Mouse (Mus musculus): ENCODE results near the gene Vrk3. TPM values are rescaled to one million over a fixed set of nuclear protein-coding genes. Genes with fewer than 3 reads are reported as not detected.
A peak's percentile ranks its signal among the peaks of the same experiment; 100 is the strongest.
"Not testable (repeated sequence)": the region's sequence is repeated elsewhere in the genome, so short reads cannot be mapped to it uniquely, and the experiment has no call there.

Gene Vrk3
- total RNA-seq, 2 experiments from 2014 or later, result 27.0 to 30.6 TPM

DNA sequence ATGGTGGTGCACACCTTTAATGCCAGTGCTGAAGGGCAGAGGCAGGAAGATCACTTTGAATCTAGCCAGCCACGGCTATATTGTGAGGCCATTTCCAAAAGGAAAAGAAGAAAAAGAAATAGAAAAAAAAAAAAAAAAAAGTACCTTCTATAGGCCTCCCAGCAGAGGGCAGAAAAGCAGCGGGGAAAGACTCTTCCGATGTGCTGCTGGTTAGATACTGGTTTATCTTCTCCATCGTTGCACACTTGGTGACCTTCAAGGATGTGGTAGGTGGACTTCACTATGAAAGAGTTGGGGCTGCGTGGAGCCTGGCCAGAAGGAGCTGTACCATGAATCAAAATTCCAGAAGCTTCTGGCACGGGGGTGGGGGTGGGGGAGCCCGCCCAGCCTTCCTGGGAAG is 23.9 kb upstream of the Vrk3 start:
- peak; percentile 63 for TF ChIP-seq CTCF (IDR thresholded peaks at IDR 0.05)
- no peak for DNase-seq (ENCODE audit: extremely low spot score in 1 of 2, low spot score in 2 of 2)
- Histone ChIP-seq H3K4me3 (no peak overlapping the region), H3K27ac (no peak overlapping the region)
- intact Hi-C loops (cut with DNase I), result loop anchor here (1.0 kb wide), 1 partner anchor 101 kb away; no protein-coding TSS in a partner anchor

DNA sequence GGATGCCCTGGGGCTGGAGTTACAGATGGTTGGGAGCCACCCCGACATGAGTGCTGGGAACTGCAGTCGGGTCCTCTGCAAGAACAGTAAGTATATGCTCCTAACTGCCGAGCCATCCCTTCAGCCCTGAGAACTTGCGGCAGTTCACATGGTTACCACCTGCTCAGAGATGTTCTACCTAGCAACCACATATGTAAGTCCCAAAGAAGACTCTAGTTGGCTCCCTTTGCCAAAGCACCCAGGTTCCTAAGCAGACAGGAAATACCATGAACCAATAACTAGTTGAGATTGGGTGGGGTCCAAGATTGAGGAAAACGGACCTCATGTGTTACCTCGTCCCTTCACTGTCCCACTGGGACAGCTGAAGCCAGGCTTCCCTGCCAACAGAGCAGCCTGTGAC is 21.9 kb upstream of the Vrk3 start:
- no peak overlapping the region for H3K27ac ChIP-seq
- intact Hi-C loops (cut with DNase I), result no loop called here
- no peak for TF ChIP-seq CTCF (IDR thresholded peaks at IDR 0.05)
- DNase-seq (ENCODE audit: extremely low spot score in 1 of 2, low spot score in 2 of 2), result no peak
- H3K4me3 ChIP-seq, result no peak overlapping the region

DNA sequence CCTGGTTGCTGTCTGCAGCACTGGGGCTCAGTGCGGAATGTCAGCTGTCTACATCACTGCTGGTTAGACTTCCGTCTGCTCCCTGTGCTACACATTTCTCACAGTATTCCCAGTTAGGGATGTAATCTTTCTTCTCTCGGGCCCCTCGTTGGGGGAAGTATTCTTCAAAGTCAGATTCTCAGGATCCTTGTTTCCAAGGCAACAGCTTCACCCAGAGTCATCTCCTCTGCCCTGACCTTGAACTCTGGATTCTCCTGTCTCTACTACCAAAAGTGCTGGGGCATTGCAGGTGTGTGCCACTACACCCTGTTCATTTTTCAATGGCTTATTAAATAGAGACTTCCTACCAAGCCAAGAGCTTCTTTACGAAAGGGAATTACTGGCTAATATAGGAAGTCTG is 21.1 kb upstream of the Vrk3 start:
- intact Hi-C loops (cut with DNase I), result no loop called here
- DNase-seq (ENCODE audit: extremely low spot score in 1 of 2, low spot score in 2 of 2), result no peak
- TF ChIP-seq CTCF (IDR thresholded peaks at IDR 0.05), result no peak
- Histone ChIP-seq H3K4me3 (no peak overlapping the region), H3K27ac (no peak overlapping the region)

DNA sequence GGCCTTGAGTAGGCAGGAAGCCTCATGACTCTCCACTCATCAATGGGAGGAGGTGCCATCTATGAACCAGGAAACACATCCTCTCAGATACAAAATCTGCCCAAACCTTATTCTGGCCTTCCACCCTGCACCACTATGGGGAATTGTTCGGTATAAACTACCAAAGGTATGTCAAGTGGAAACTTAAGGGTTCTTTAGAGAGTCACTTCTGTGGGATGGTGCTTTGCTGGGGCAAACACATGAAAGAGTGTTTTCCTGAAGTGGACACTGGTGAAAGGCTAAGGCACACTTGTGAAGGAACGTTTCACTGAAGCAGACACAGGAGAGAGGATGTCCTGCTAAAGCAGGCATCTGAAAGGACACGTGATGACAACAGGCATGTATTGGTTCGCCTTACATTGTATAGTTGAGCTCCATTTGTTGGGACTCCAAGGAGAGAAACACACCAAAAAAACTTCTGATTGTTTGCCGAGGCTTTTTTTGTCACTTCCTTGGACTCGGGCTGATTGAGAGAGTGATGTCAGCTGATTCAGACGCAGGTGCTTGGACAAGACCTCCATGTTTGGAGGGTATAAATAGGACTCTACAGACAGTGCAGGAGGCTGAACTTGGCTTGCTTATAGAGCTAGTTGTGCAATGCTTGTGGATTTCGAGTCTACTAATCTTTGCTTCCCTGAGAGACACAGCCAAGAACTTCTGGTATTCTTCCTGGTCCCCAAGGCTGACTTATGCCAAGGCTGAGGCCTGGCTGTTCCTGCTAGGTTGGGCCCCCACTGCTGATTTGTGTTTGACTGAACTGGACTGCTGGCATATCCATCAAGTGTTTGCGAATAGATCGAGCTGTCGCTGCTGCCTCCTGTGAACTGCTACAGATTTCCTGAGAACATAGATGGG is 19.9 kb upstream of the Vrk3 start:
- no peak for DNase-seq (ENCODE audit: extremely low spot score in 1 of 2, low spot score in 2 of 2)
- no peak for TF ChIP-seq CTCF (IDR thresholded peaks at IDR 0.05)
- intact Hi-C loops (cut with DNase I), result no loop called here
- Histone ChIP-seq H3K4me3 (no peak overlapping the region), H3K27ac (no peak overlapping the region)

DNA sequence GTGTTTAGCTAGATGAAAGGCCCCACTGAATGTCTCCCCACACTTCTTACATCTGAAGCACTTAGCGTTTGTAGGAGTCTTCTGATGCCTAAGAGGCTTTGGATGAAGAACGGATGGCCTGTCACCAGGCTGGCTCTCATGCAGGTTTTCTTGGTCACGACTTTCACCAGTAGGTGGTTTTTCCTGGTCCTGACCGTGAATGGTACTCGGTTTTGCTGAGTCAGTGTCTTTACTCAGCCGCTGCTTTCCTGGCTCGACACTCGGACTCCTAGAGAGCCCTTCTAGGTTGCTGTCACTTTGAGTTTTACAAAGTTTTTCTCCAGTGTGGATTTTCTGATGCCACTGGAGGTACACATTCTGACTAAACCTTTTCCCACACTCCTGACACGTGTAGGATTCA is 14.5 kb upstream of the Vrk3 start:
- DNase-seq (ENCODE audit: extremely low spot score in 1 of 2, low spot score in 2 of 2), result no peak
- no peak for TF ChIP-seq CTCF (IDR thresholded peaks at IDR 0.05)
- H3K27ac ChIP-seq, result no peak overlapping the region
- no peak overlapping the region for H3K4me3 ChIP-seq
- intact Hi-C loops (cut with DNase I), result no loop called here

DNA sequence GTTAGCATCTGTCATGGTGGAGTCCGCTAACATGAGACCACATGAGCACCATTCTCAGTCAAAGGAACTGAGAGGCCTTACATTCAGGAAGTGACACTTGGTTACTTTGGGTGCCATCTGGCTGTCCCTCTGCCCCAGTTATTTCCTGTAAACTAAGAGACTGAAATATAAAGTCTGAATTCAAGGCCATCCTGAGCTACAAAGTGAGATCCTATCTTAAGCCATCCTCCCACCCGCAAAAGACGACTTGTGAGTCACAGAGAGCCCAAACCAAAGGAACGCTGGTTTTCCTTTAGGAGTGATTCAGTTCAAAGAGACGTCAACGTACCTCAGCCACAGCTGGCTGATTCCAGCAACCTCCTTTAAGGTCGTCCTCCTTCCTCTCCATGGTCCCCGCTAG is 6.9 kb upstream of the Vrk3 start:
- H3K27ac ChIP-seq, result no peak overlapping the region
- no peak overlapping the region for H3K4me3 ChIP-seq
- no peak for DNase-seq (ENCODE audit: extremely low spot score in 1 of 2, low spot score in 2 of 2)
- intact Hi-C loops (cut with DNase I), result no loop called here
- TF ChIP-seq CTCF (IDR thresholded peaks at IDR 0.05), result no peak

DNA sequence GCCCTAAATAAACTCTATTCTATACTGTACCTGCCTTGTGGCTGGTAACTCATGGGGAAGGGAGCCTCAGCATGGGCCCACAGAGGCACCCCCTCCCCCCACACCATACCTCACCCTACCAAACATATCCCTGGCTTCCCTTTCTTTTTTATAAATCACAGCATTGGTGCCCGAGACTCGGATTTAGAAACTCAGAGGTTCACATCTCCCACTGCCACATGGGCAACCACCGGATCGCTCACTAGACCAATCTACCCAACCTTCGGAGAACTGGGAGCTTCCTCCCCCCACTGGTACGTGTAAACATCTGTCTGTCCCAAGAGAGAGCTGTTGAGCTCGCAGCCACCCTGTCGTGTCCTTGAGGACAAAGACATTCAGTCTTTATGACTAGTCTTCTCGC is 3.9 kb upstream of the Vrk3 start:
- Histone ChIP-seq H3K27ac (no peak overlapping the region), H3K4me3 (no peak overlapping the region)
- intact Hi-C loops (cut with DNase I), result no loop called here
- no peak for TF ChIP-seq CTCF (IDR thresholded peaks at IDR 0.05)
- DNase-seq (ENCODE audit: extremely low spot score in 1 of 2, low spot score in 2 of 2), result no peak

DNA sequence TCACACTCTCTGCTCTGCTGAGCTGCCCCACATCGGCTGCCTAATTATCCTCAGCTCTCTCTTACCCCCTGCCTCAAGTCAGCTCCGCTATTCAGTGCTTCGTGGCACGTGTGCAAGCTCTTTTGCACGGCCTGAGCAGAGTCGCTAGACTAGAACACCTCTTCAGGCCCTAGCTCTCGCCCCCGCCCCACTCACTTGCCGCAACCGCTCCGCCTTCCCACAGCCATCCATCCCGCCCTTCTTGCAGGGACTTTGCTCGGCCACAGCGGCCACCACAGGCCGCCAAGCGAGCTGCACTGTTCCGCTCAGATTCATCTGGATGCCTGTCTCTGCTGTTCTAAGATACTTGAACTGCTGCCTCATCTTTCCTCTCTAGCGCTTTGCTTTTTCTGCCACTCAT is 3.1 kb upstream of the Vrk3 start:
- DNase-seq (ENCODE audit: extremely low spot score in 1 of 2, low spot score in 2 of 2), result peak; percentile 78
- TF ChIP-seq CTCF (IDR thresholded peaks at IDR 0.05), result peak; percentile 78
- intact Hi-C loops (cut with DNase I), result no loop called here

DNA sequence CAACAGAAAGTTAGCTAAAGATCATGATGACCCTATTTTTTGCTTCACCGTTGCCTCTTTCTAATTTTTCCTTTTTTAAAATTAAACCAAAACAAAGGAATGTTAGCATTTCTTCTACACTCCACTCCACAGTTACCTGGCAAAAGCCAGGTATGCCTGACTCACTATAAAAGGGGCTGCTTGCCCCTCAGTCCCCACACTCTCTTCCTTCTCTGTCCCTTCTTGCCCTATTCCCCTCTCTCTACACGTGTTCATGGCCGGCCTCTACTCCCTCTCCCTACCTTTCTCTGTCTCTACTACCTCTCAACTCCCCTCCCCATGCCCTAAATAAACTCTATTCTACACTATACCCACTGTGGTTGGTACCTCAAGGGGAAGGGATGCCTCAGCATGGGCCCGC is 1.1 kb upstream of the Vrk3 start:
- TF ChIP-seq CTCF (IDR thresholded peaks at IDR 0.05), result no peak
- no peak overlapping the region for H3K27ac ChIP-seq
- no peak overlapping the region for H3K4me3 ChIP-seq
- intact Hi-C loops (cut with DNase I), result no loop called here
- no peak for DNase-seq (ENCODE audit: extremely low spot score in 1 of 2, low spot score in 2 of 2)

More for the DNA sequence above, 3.1 kb upstream of the Vrk3 start:
- H3K4me3 ChIP-seq, result peak overlapping the region; percentile 47
- peak overlapping the region; percentile 34; the same call in 1 of the 2 replicates for H3K27ac ChIP-seq

DNA sequence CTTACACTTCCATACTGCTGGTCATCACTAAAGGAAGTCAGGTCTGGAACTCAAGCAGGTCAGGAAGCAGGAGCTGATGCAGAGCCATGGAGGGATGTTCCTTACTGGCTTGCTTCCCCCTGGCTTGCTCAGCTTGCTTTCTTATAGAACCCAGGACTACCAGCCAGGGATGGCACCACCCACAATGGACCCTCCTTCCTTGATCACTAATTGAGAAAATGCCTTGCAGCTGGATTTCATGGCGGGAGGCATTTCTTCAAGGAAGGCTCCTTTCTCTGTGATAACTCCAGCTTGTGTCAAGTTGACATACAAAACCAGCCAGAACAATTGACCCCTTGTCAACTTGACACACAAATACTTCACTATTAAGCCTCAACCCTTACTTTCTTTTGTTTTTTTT is 2.7 kb downstream of the Vrk3 start, which contains the start of gene Zfp473:
Zfp473 (minus strand) TSS at position 101 of the 400 bp plus-strand sequence.
- not testable (repeated sequence) for H3K4me3 ChIP-seq

DNA sequence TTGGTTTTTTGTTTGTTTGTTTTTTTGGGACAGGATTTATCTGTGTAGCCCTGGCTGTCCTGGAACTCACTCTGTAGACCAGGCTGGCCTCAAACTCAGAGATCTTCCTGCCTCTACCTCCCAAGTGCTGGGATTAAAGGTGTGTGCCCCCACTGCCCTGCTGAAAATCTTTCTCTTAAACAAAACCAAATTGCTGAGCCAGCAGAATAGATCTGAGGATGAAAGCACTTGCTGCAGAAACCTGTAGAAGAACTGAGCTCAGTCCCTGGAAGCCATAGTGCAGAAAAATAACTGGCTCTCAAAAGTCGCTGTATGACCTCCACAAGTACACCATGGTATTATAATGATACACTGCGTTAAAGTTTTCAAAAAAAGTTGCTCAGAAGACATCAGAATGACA is 9.0 kb downstream of the Vrk3 start:
- H3K27ac ChIP-seq, result no peak overlapping the region
- H3K4me3 ChIP-seq, result no peak overlapping the region
- no peak for DNase-seq (ENCODE audit: extremely low spot score in 1 of 2, low spot score in 2 of 2)
- intact Hi-C loops (cut with DNase I), result no loop called here
- no peak for TF ChIP-seq CTCF (IDR thresholded peaks at IDR 0.05)

More for the DNA sequence above, 2.7 kb downstream of the Vrk3 start, which contains the start of gene Zfp473:
- DNase-seq (ENCODE audit: extremely low spot score in 1 of 2, low spot score in 2 of 2); H3K27ac ChIP-seq; intact Hi-C loops (cut with DNase I): not testable (repeated sequence)

DNA sequence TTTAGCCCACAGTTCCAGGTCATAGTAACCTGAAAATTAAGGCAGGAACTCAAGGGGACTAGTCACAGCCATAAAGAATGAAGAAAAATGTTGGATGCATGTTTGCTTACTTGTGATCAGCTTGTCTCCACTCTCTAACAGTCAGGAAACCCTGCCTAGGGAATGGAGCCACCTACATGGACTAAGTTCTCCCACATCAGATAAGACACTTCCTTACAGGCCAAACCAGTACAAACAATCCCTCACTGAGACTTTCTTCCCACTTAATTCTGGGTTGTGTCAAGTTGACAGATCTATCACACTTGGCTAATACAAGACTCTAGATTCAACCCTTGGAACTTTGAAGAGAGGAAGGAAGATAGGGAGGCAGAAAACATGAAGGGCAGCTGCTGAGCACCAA is 12.2 kb downstream of the Vrk3 start:
- TF ChIP-seq CTCF (IDR thresholded peaks at IDR 0.05), result no peak
- H3K27ac ChIP-seq, result no peak overlapping the region
- intact Hi-C loops (cut with DNase I), result no loop called here
- H3K4me3 ChIP-seq, result no peak overlapping the region
- no peak for DNase-seq (ENCODE audit: extremely low spot score in 1 of 2, low spot score in 2 of 2)

DNA sequence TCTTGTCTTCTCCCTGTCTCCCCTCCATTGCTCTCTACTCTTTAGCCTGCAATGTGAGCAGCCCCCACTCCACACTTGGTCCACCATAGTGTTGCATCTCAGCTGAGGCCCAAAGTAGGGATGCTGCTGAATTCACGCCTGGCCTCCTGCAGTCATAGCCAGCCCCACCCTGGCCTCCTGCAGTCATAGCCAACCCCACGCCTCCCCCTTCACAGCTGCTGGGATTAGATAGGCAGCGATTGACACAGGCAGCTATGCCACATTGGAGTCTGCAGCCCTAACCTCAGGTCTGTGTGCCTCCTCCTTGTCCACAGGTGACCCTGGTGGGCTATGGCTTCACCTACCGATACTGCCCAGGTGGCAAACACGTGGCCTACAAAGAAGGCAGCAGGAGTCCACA is 19.9 kb downstream of the Vrk3 start:
- TF ChIP-seq CTCF (IDR thresholded peaks at IDR 0.05), result no peak
- no peak overlapping the region for H3K27ac ChIP-seq
- no peak for DNase-seq (ENCODE audit: extremely low spot score in 1 of 2, low spot score in 2 of 2)
- intact Hi-C loops (cut with DNase I), result no loop called here
- H3K4me3 ChIP-seq, result no peak overlapping the region
